In the genomic region with DNA sequence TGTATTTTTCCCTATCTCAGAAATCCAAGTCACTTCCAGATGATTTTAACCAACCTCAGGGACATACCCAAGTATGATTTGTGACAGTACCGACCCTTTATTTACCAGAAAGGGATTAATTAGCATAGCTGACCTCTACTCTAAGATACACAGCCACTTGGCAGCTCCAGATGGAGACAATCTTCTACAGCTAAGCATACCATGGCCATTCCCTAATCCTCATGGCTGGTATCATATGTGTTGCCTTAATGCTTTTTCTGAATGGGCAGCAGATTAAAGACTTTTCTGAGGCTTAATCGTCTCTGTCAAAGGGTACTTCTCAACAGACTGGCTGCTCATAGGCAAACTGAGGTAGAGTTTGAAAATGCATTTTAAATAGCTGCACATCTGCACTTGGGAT, we compare ENCODE assay signal across 29 mouse cellular contexts.
"Had no signal": no experiment of that assay in that cellular context is flagged by ENCODE, and none has a peak within 500 bp of the region (broad histone marks: within the 10 kb centered on the region; RNA-seq: fewer than 3 reads in every experiment).

No protein-coding gene starts in this region.

- H3K4me3 ChIP-seq: embryonic facial prominence, embryonic 10.5 days; embryonic facial prominence, embryonic 12.5 days; embryonic facial prominence, embryonic 13.5 days; embryonic facial prominence, embryonic 15.5 days; erythroblast, embryonic 14.5 days; forebrain, embryonic 10.5 days; forebrain, embryonic 12.5 days; forebrain, embryonic 13.5 days; forebrain, embryonic 15.5 days; gastrocnemius, adult 2 months; heart, adult 2 months had no signal

- H3K9me3 ChIP-seq: embryonic facial prominence, embryonic 10.5 days; embryonic facial prominence, embryonic 12.5 days; embryonic facial prominence, embryonic 13.5 days; embryonic facial prominence, embryonic 15.5 days; forebrain, embryonic 10.5 days; forebrain, embryonic 12.5 days; forebrain, embryonic 13.5 days; forebrain, embryonic 15.5 days had no signal

- H3K4me1 ChIP-seq: embryonic facial prominence, embryonic 10.5 days; embryonic facial prominence, embryonic 12.5 days; embryonic facial prominence, embryonic 15.5 days; forebrain, embryonic 12.5 days; forebrain, embryonic 13.5 days; forebrain, embryonic 15.5 days had no signal

- H3K36me3 ChIP-seq: embryonic facial prominence, embryonic 10.5 days; embryonic facial prominence, embryonic 12.5 days; embryonic facial prominence, embryonic 13.5 days; embryonic facial prominence, embryonic 15.5 days; forebrain, embryonic 10.5 days; forebrain, embryonic 12.5 days; forebrain, embryonic 15.5 days had no signal

- DNase-seq: cerebellum, adult 2 months; cerebellum, adult 8-10 months; cerebellum, adult 9-10 months; cerebellum, adult 9-11 months; cerebellum, postnatal 10 days; cerebellum, postnatal 14 days; cerebellum, postnatal 25 days; cerebellum, postnatal 36 days; embryo, embryonic 11 days; forebrain, postnatal 0 days; gastrocnemius, adult 2 months; gastrocnemius, postnatal 10 days; gastrocnemius, postnatal 14 days; gastrocnemius, postnatal 25 days; gastrocnemius, postnatal 36 days; heart, adult 11 months; heart, adult 18-20 months; heart, adult 2 months had no signal

- H3K27ac ChIP-seq: embryonic facial prominence, embryonic 10.5 days; embryonic facial prominence, embryonic 12.5 days; embryonic facial prominence, embryonic 13.5 days; embryonic facial prominence, embryonic 15.5 days; forebrain, embryonic 10.5 days; forebrain, embryonic 12.5 days; forebrain, embryonic 13.5 days; forebrain, embryonic 15.5 days; gastrocnemius, adult 2 months; heart, adult 2 months had no signal

- ATAC-seq: forebrain, embryonic 13.5 days; forebrain, embryonic 14.5 days; forebrain, embryonic 15.5 days; forebrain, embryonic 16.5 days; forebrain, postnatal 0 days had no signal

- H3K27me3 ChIP-seq: embryonic facial prominence, embryonic 12.5 days; embryonic facial prominence, embryonic 13.5 days; embryonic facial prominence, embryonic 15.5 days; forebrain, embryonic 12.5 days; forebrain, embryonic 13.5 days; forebrain, embryonic 15.5 days had no signal

- H3K4me2 ChIP-seq: embryonic facial prominence, embryonic 12.5 days; embryonic facial prominence, embryonic 13.5 days; embryonic facial prominence, embryonic 15.5 days; forebrain, embryonic 12.5 days; forebrain, embryonic 13.5 days; forebrain, embryonic 15.5 days had no signal

- H3K9ac ChIP-seq: embryonic facial prominence, embryonic 12.5 days; embryonic facial prominence, embryonic 13.5 days; embryonic facial prominence, embryonic 15.5 days; forebrain, embryonic 12.5 days; forebrain, embryonic 13.5 days; forebrain, embryonic 15.5 days; forebrain, postnatal 0 days had no signal
